Mouse (Mus musculus) Muller cell, postnatal 12 days (primary cell): ENCODE results near the gene Bahcc1.

Source experiments
- DNase-seq: peaks from one replicate; pipeline ENCODE4 v3.0.0-alpha.2; 2015; ENCODE audit errors: inconsistent ontology term

Gene Bahcc1

DNA sequence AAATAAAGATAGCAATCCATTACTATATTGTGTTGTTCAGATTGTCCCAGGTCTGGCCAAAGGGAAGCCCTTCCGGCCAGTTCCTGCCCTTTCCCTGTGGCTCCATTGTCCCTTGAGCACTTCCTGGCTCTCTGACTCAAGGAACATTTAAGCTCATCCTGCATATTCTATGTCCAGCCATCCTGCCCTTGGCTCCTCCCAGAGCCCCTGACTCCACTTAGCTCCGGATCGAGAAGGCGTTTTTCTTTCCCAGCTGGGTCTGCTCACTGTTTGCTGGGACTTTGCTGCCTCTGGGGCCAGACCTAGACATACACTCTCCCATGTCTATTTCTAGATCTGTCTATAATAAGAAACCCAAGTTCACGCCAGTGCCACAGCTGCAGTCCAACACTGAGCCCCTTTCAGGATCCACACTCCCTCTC lies 26.1 kb upstream of the Bahcc1 start:
- no peak for DNase-seq

DNA sequence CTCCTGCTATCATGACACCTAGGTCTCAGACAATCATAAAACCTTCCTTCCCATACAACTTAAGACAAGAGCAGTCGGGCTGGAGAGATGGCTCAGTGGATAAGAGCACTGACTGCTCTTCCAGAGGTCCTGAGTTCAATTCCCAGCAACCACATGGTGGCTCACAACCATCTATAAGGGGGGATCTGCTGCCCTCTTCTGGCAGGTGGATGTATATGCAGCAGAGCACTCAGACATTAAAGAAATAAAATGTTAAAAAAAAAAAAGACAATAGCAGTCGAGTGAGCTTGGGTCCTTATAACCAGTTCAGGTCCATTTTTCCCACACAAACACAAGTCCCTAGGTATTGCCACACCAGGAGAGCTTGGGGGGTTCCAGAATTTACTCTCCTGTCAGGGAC lies 23.9 kb upstream of the Bahcc1 start:
- no peak for DNase-seq

DNA sequence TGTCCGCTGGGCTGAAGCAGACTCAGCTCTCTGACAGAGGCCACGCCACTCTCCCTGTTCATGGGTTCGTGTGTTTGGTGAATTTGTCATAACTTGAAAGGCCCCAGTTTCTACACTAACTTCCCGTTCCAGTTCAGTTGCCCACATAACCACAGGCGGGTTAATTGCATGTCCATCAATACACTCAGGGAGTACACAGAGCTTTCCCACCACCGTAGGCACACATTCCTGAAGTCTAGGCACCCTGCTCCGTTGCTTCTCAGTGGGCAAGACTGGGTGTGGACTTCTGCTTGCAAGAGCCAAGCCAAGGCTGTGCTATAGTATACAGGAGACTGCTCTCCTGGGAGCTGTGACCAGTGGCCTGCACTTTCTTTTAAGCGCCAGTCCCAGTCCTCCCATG lies 23.3 kb upstream of the Bahcc1 start:
- DNase-seq = no peak

DNA sequence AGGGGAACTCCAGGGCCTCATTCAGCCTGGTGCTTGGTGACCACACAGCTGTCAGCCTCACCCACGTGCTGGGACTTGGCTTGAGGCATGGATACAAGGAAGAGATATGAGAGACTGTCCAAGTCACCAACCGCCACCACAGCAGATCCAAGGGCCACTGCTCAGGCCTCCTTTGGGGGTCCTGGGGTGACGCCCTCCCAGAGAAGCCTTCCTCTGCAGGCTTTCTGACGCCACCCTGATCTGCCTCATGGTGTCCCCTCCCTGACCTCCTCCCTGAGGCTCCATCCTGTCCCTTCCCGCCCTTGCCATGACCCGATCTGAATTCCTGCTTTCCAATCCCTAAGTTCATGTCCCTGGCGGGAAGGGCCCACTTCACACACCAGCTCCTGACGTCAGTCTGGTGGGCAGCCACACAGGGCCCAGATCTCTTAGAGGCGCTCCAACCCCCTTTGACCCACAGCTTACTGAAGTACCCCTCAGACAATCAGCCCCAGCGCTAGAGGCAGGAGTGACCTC lies 17.0 kb upstream of the Bahcc1 start:
- no peak for DNase-seq

DNA sequence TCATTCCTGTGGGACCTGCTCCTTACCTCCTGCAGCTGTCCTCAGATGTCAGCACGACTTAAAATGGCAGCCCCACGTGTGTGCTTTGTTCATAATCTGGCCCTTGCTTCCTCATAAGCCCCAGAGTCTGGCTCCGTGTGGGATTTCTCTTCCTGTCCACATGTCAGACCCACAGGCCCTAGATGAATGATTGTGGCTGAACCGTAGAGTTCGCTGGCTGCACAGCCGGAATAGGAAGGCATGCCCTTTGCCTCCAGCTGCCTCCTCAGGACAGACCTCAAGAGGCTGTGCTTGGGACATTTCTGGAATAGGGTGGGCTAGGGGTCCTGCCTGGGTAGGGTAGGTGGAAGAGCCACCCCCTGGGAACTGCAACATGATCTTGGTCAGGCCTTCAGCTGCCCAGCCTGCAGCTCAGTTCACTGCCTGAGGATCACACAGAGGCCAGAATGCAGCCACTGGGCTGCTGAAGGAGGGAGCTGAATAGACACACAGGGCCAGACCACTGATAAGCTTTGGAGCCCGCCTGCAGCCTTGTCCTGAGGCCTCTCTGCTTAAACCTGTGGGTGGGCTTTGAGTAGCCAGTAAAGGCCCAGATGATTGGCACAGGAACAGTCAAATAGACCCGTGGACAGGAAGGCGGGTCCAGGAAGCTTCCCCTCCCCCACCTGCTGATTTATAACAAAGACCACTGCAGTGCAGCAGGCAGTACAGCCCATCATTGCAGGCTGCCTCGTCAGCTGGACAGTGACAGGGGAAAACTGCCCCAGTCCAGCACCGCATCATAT lies 16.0 kb upstream of the Bahcc1 start:
- no peak for DNase-seq

DNA sequence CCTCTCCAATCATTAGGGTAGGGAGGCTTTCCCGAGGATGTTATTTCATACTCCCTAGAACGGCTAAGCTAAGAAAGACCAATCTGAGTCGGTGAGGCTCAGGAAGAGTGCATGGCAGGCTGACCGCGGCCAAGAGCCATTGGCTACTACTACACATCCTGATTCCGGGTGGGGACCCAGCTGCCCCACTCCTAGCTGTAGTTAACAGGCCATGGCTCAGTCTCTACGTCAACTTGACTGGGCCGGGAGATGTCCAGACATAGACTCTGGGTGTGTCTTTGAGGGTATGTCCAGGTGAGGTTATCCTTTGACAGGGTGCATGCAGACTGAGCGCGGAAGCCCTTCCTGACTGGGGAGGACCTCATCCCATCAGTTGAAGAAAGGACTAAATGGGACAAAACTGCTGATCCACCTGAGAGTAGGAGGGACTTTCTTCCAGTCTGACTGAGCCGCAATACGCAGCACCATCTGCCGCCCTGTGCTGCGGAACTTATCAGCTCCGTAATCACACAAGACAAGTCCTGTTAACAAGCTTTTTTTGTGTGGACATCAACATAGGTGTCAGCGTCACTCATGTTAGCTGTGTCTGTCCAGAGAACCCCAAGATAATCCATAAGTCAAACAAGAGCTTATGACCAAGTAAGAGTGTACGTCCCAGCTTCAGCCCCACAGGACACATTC lies 14.4 kb upstream of the Bahcc1 start:
- DNase-seq = no peak

DNA sequence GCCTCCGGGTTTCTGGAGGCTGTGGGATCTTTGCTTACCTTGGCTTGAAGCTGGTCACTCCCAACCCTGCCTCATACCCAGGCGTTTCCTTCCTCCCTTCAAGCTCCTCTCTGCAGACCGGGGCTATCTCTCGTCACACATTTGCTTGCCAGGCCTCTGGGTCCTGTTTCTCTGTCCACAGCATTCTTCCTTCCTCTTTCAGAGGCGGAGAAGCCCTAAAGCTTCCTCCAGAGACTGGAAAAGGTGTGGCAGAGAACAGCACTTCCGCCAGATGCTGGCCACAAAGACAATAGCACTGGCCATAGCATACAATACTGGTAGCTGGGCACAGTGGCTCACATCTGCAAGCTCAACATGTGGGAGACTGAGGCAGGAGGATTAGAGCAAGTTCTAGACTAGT lies 13.8 kb upstream of the Bahcc1 start:
- no peak for DNase-seq

DNA sequence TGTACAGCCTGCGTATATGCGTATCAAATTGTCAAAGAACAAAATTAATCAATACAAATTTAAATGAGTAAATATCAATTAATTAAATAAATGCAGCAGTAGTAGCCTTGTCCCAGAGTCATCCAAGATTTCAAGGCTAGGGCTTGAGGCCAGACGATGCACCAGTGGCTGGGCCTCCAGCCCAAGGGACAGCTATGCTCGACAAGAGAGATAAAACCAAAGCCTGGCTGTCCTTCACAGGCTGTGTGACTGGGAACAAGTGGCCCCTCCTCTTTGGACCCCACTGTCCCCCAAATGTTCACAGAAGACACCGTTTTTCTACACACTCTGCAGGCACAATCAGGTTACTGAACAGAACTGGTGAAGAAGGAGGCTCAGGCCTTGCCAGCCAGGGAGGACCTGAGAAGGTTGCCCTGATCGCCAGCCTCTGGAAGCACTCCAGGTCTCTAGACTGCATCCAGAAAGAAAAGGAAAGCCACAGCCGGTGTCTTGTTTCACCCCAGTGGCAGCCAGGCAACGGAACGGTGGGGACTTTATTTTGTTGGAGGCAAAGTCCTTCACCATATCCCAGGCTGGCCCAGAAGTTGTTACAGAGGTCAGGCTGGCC lies 12.7 kb upstream of the Bahcc1 start:
- peak; percentile 58 for DNase-seq

DNA sequence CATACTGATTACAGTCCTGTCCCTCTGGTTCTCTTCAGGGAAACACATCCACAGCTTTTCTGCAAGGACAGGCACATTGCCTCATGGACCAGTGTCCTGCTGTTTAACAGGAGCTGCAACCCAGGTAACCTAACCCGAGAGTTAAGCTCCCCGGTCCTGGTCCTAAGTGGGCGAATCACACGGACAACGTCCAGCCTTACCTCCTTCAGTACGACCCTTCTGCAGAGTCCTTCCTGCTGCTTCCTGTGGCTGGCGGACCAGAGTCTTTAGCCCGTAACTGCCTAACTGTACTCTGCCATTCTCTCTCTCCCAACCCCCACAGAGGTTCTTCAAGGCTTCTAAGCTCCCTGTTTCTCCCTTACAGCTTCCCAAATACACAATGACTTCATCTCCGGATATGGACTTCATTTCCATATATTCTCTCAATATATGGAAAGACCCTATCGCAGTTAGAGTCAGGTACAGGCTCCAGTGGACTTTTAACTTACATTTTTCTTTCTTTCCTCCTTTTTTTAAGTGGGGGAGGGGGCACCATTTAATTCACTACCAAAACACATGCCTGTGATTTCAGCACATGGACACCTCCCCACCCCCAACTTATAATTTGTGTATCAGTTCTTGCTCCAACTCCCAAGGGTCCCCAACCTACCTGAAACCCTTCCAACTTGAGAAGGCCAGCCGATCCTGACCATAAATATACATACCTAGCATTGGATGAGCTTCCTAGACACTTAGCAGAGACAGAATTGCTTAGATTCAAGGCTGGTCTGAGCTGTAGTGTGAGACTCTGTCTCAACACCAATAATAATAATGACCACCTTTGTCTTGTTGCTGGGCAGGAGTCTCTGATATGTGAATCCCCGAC lies 11.6 kb upstream of the Bahcc1 start:
- no peak for DNase-seq

DNA sequence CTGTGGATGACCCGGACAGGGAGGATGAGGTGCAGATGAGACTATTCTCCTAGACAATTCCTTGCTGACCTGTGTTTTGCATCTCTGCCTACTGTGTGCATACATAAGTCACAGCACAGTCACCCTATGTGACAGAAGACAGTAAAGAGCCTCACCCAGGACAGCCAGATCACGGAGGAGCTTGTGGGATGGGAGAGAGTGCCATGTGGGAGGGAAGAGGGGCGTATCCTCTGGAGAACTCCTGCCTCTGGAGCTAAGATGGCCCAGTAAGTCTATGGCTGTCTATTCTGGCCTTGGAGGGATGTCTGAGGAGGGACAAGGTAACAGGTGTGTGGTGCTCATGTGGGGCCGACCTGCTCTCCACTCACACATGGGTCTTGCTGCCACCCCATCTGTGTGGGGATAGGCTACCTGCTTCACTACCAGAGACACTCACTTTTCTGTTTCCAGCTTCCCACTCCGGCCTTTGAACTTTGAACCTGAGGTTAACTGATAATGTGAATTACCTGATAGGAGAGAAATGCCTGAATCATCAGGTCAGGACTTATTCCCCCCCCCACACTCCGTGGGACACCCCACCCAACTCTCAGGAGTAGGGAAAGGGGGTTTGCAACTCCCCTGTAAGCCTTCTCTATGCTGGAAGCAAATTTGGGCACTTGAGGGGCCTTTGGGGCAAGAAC lies 10.2 kb upstream of the Bahcc1 start:
- no peak for DNase-seq

DNA sequence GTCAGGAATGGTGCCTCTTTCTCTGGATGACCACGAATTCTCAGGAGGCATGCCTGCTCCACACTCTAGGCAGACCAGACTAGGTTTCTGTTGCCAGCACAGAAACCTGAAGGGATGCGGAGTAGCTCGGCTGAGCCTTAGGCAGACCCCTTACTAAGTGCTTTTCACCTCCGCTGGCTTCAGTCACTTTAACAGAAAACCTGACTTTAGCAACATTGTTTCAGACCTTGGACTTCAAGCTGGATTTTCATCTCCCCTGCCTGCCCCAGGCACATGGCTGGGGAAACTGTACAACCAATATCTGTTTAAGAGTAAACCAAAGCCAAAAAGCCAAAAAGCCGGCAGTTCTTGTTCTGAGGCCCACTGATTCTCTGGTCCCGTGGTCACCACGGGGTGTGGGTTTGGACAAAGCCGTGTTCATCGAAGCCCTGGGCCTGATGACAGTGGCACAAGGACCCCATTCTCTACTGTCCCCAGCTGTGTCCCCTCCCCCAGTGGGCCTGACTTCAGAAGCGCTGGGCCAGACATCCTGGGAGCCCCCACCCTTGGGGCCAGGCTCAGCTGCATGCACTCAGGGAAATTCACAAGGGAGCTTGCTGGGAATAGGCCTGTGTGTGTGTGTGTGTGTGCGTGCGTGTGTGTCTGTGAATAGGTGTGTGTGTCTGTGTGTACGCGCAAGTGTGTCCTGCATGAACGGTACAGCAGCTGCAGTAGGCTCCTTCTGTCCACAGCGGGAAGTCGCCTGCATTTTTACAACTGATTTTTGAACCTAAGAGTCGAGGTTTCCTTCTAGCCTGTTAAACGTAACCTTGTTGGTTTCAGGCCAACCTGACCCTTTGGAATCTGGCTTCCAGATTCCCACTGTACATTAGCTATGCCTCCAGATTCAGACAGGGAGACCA lies 8.9 kb upstream of the Bahcc1 start:
- DNase-seq = peak; percentile 72

DNA sequence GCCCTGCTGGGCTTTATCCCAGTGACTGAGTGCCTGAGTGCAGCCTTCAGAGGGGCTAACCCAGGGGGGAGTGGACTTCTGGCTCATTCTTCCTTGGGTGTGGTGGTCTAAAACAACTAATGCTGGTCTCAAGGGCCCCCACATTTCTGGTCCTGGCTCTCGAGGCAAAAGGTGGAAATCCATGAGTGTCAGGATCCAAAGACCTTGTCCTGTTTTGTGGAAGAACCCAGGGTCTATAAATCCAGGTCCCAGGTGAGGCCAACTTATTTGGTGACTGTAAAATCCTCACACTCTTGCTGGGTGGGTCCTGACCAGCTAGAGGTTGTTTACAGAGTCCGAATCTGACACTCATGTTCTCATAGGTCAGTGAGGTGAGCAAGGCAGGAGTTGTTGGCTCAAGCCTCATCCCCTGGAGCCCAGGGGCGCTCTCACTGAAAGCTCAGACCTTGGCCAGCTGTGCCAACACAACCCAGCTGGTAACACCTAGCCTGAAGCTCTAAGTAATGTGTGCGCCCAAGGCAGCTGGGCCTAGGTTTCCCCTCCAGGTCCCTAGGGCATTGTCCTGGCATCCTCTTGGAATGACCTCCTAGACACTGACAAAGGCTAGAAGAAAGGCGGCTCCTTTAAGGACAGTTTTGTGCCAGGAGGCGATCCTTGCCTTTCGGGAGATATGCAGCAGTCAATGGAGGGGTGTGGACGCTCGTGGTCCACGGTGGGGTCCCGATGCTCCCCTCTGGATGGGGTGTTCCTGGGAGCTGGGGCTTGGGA lies 8.1 kb upstream of the Bahcc1 start:
- DNase-seq = no peak

DNA sequence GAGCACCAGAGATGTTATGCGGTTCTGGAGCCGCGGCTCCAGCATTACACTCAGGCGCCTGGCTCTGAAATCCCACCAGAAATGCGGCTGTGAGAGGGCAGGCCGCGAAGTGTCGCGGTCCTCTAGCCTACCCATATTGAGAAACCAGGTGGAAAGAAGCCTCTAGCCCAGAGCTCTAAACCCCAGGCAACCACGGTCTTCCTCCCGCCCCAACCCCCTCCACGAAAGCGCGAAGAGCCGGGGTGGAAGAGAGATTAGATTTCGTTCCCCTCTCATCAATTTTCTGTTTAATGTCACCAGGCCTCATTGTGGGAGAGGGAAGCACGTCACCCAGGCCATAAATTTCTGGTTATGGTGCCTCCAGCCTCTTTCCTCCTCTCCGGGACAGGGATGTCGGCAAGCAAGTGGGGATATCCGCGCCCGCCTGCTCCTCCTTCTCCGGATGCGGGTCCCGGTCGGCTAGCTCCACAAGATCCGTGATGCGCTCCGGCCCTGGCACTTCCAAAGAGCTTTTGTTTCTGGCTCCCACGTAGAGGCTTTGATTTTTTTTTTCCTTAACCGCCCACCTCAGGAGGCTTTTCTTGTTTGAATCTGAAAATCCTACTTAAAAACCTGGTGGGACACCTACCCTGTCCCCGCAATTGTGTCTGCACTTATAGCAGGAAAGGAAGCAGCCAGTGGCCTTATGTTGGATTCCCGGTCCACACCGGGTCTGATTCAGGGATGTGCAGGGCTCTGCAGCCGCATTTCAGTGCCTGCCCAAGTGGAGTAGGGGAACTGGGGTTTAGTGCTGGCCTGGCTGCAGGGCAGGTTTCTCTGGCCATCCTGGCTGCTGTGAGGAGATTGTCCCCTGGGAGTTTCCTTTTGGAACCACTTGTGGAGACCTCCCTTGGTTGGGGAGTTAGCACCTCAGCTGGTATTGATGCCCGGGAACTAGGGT lies 7.2 kb upstream of the Bahcc1 start:
- DNase-seq = no peak

DNA sequence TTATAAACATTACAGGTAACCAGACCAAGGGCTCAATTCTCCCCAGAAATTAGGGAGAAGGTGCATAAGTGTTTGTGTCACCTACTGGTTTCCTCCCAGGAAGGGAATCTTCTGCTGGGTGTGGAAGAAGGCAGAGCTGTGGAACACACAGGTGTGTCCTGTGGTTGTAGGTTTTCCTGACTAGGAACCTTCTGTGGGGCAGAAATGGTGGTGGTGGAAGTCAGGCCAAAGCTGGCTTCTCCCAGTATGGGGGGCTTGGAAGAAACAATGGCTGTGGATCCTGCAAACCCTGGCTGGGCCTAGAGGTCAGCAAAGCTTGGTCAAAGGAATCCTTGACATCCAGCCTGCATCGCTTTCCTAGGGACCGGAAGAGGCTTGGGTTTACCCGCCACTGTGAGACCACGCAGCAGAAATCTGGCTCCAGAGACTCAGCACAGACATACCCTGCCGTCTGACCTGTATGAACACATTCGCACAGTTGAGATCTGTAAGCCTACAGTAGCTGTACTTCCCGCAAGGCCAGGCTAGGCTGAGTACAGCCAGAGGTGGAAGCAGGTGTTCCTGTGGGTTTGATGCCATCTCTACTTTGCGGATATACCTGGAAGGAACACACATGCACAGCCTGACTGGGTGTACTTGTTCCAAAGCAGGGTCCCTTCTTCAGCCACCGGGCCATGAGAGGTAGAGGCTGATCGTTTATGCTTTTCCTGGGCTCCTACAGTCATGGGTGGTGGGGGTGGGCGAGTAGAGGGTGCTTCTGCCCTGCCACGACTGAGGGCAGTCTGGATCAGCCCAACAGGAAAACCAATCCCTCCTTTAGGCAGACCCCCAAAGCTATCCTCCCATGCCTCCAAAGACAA lies 6.1 kb upstream of the Bahcc1 start:
- DNase-seq = no peak

DNA sequence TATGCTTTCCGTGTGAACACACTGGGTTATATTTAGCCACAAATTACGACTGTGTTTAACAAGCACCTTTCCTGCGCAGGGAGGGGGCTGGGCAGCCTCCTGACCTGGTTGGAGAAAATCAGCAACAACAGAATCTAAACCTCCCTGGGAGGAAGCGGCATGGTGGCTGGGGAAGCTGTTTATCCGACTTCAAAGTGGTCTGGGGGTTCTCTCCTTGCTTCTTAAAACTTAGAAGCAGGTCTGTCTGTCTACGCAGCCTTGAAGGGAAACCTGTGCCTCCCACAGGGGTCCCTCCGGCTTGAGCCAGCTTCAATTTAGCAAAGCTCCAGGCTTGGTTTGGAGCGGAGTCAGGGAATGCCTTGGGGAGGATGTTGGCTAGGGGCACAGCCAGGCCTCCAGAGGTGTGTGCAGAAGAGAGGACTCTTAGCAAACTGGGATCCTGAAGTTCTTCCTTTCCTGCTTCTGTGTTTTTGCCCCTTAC lies 5.1 kb upstream of the Bahcc1 start:
- DNase-seq = no peak

DNA sequence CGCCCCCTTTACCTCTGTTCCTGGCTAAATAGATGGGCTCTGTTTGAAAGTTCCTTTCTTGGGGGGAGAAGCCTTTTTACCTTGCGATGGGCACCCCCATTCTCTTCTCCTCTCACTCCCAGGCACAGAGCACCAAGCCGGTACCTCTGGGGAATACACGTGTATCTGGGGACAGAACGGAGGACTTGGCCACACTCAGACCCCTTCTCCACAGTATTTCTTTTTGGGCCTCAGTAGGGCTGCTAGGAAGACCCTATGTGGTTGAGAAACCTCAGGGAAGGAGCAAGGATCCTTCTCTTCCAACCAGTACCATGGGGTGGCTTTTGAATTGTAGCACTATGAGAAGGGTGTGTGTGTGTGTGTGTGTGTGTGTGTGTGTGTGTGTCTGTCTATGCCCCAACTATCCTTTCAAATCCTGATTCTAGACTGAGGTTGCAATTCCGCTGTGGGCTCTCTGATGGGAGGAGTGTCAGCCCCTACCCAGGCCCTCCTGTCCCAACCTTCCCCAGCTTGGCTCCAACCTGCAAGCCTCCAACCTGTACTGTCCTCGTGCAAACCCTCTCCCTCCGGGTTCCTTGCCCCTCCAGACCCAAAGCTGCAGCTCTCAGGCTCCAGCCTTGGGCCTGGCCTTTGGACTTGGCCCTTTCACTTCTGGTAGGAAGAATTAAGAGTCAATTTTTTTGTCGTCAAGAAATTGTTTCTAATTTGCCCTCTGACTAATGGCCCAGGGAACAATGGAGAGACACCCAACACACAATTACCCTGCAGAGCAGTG lies 4.4 kb upstream of the Bahcc1 start:
- DNase-seq = no peak
